Mouse (Mus musculus): ENCODE measurements around the gene Ptpn5. TPM values are rescaled to one million over a fixed set of nuclear protein-coding genes. Genes with fewer than 3 reads are reported as not detected.

Ptpn5 gene
- polyA plus RNA-seq, 1 experiment, result 0.49 TPM

DNA sequence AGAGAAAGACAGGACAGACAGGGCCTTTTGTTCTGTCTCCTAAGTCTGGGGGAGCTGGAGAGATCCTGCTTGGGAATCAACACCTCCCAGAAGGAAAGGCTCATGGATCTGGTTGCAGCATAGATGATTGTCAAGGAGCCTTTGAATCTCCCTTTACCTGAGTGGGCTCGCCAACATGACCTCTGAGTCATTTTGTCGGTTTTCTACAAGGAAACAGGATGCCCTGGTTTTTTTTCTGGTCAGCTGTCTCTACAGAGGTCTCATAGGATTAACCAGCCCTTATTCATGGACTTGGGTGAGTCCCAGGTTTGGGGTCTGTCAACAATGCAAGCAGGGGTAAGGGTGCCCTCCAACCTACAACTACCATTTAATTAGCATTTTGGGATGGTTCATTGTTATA lies 30.5 kb downstream of the Ptpn5 start:
- no peaks in the 10 kb centered on the region for H3K36me3 ChIP-seq (ENCODE audit: control insufficient read depth, insufficient read depth)
- no peaks in the 10 kb centered on the region for H3K79me2 ChIP-seq (ENCODE audit: control insufficient read depth, insufficient read depth)
- no peak overlapping the region for H3K4me2 ChIP-seq (ENCODE audit: low read depth)
- no peak overlapping the region for H3K4me3 ChIP-seq
- TF ChIP-seq TCF3 (IDR thresholded peaks at IDR 0.05; ENCODE audit: insufficient read length, low read depth), result no peak
- no peak for TF ChIP-seq MAX (IDR thresholded peaks at IDR 0.05; ENCODE audit: low read depth)
- no peak for TF ChIP-seq CEBPB (IDR thresholded peaks at IDR 0.05; ENCODE audit: insufficient read depth, poor library complexity, severe bottlenecking)
- TF ChIP-seq POLR2A (IDR thresholded peaks at IDR 0.05; ENCODE audit: insufficient read length, low read depth), result no peak
- TF ChIP-seq USF1 (IDR thresholded peaks at IDR 0.05; ENCODE audit: low read depth), result no peak
- no peak for TF ChIP-seq E2F4 (IDR thresholded peaks at IDR 0.05; ENCODE audit: insufficient read depth)
- no peak for TF ChIP-seq SRF (IDR thresholded peaks at IDR 0.05; ENCODE audit: control insufficient read depth, insufficient read length, low read depth)
- TF ChIP-seq MYOD1 (IDR thresholded peaks at IDR 0.05; ENCODE audit: control insufficient read depth in 1 of 3, insufficient read length in 2 of 3, low read depth in 2 of 3), result no peak
- no peak for TF ChIP-seq TCF12 (IDR thresholded peaks at IDR 0.05; ENCODE audit: insufficient read depth, poor library complexity, severe bottlenecking)
- no peak for TF ChIP-seq POLR2AphosphoS2 (IDR thresholded peaks at IDR 0.05; ENCODE audit: insufficient read length, low read depth)
- no peak for TF ChIP-seq MYOG (IDR thresholded peaks at IDR 0.05; ENCODE audit: control insufficient read depth in 1 of 3, insufficient read depth in 1 of 3, insufficient read length in 2 of 3, low read depth in 2 of 3)
- no peak for TF ChIP-seq REST (IDR thresholded peaks at IDR 0.05; ENCODE audit: insufficient read depth, insufficient read length)
- H3ac ChIP-seq (ENCODE audit: control insufficient read depth, insufficient read length), result no peak overlapping the region
- no peaks in the 10 kb centered on the region for H3K27me3 ChIP-seq (ENCODE audit: control insufficient read depth, insufficient read depth, insufficient read length)

DNA sequence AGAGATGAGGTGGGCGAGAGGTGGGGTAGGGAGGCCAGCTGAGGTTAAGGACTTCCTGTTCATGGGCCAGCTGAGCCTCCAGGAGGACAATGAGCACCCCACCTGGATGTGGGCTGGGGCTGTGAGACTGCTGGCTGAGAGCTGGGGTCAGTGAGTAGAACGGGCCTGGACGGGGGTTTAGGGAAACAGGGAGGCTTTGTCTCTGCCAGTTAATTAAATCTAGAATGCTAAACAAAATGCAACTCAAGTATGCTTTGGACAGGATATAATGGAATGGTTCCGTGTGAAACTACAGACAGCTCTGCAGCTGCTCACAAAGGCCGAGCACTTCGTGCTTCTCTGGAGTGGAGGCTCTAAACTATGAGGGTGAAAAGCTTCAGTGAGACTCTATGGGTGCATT lies 32.9 kb downstream of the Ptpn5 start:
- TF ChIP-seq CEBPB (IDR thresholded peaks at IDR 0.05; ENCODE audit: insufficient read depth, poor library complexity, severe bottlenecking) (no peak), MYOD1 (IDR thresholded peaks at IDR 0.05; ENCODE audit: control insufficient read depth in 1 of 3, insufficient read length in 2 of 3, low read depth in 2 of 3) (no peak), REST (IDR thresholded peaks at IDR 0.05; ENCODE audit: insufficient read depth, insufficient read length) (no peak), MAX (IDR thresholded peaks at IDR 0.05; ENCODE audit: low read depth) (no peak), E2F4 (IDR thresholded peaks at IDR 0.05; ENCODE audit: insufficient read depth) (no peak), TCF3 (IDR thresholded peaks at IDR 0.05; ENCODE audit: insufficient read length, low read depth) (no peak), SRF (IDR thresholded peaks at IDR 0.05; ENCODE audit: control insufficient read depth, insufficient read length, low read depth) (no peak), TCF12 (IDR thresholded peaks at IDR 0.05; ENCODE audit: insufficient read depth, poor library complexity, severe bottlenecking) (no peak), POLR2AphosphoS2 (IDR thresholded peaks at IDR 0.05; ENCODE audit: insufficient read length, low read depth) (no peak), MYOG (IDR thresholded peaks at IDR 0.05; ENCODE audit: control insufficient read depth in 1 of 3, insufficient read depth in 1 of 3, insufficient read length in 2 of 3, low read depth in 2 of 3) (no peak), USF1 (IDR thresholded peaks at IDR 0.05; ENCODE audit: low read depth) (no peak), POLR2A (IDR thresholded peaks at IDR 0.05; ENCODE audit: insufficient read length, low read depth) (no peak)

DNA sequence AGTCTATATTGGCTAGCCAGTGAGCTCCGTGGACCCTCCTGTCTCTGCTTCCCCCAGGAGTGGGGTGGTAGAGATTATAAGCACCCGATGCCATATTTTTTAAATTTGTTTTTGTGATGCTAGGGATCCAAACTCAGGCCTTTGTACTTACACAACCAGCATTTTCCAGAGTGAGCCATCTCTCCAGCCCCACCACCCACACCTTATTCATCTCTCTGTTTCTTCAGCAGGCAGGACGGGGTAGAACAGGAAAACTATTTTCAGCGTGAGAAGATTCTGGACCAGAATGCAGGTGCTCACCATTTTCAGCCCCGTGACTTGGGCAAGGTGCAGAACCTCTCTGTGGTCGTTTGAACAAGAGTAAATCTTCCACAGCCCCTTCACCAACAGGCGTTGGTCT lies 34.2 kb downstream of the Ptpn5 start:
- H3K4me3 ChIP-seq, result no peak overlapping the region
- H3K36me3 ChIP-seq (ENCODE audit: control insufficient read depth, insufficient read depth), result no peaks in the 10 kb centered on the region
- no peaks in the 10 kb centered on the region for H3K27me3 ChIP-seq (ENCODE audit: control insufficient read depth, insufficient read depth, insufficient read length)
- no peak for TF ChIP-seq POLR2AphosphoS2 (IDR thresholded peaks at IDR 0.05; ENCODE audit: insufficient read length, low read depth)
- no peak for TF ChIP-seq TCF12 (IDR thresholded peaks at IDR 0.05; ENCODE audit: insufficient read depth, poor library complexity, severe bottlenecking)
- no peak for TF ChIP-seq CEBPB (IDR thresholded peaks at IDR 0.05; ENCODE audit: insufficient read depth, poor library complexity, severe bottlenecking)
- TF ChIP-seq SRF (IDR thresholded peaks at IDR 0.05; ENCODE audit: control insufficient read depth, insufficient read length, low read depth), result no peak
- no peak for TF ChIP-seq POLR2A (IDR thresholded peaks at IDR 0.05; ENCODE audit: insufficient read length, low read depth)
- no peak for TF ChIP-seq MAX (IDR thresholded peaks at IDR 0.05; ENCODE audit: low read depth)
- TF ChIP-seq MYOD1 (IDR thresholded peaks at IDR 0.05; ENCODE audit: control insufficient read depth in 1 of 3, insufficient read length in 2 of 3, low read depth in 2 of 3), result no peak
- TF ChIP-seq USF1 (IDR thresholded peaks at IDR 0.05; ENCODE audit: low read depth), result no peak
- no peak for TF ChIP-seq TCF3 (IDR thresholded peaks at IDR 0.05; ENCODE audit: insufficient read length, low read depth)
- TF ChIP-seq MYOG (IDR thresholded peaks at IDR 0.05; ENCODE audit: control insufficient read depth in 1 of 3, insufficient read depth in 1 of 3, insufficient read length in 2 of 3, low read depth in 2 of 3), result no peak
- TF ChIP-seq E2F4 (IDR thresholded peaks at IDR 0.05; ENCODE audit: insufficient read depth), result no peak
- no peak overlapping the region for H3ac ChIP-seq (ENCODE audit: control insufficient read depth, insufficient read length)
- H3K79me2 ChIP-seq (ENCODE audit: control insufficient read depth, insufficient read depth), result no peaks in the 10 kb centered on the region
- H3K4me2 ChIP-seq (ENCODE audit: low read depth), result no peak overlapping the region

More for the DNA sequence above, 32.9 kb downstream of the Ptpn5 start:
- Histone ChIP-seq H3K27me3 (ENCODE audit: control insufficient read depth, insufficient read depth, insufficient read length) (no peaks in the 10 kb centered on the region), H3K4me2 (ENCODE audit: low read depth) (no peak overlapping the region), H3K4me3 (no peak overlapping the region), H3K79me2 (ENCODE audit: control insufficient read depth, insufficient read depth) (no peaks in the 10 kb centered on the region), H3K36me3 (ENCODE audit: control insufficient read depth, insufficient read depth) (no peaks in the 10 kb centered on the region), H3ac (ENCODE audit: control insufficient read depth, insufficient read length) (no peak overlapping the region)

DNA sequence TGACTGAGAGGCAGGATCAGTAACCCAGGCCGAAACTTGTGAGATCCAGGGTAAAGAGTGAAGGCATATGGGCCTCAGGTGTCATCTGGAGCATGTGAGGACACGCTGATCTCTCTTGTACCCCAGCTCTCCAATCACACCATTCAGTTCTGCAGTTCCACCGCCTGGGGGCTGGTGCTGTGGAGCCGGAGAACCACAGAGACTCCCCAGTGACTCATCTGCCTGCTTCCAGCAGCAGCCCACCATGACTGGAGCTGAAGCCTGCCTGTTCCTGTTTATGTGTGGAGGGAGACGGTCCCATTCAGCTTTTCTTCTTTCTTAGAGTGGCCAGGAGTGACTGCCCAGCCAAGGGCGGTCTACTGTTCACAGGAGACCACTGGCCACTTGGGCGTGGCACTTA lies 35.4 kb downstream of the Ptpn5 start:
- Histone ChIP-seq H3K79me2 (ENCODE audit: control insufficient read depth, insufficient read depth) (no peaks in the 10 kb centered on the region), H3K27me3 (ENCODE audit: control insufficient read depth, insufficient read depth, insufficient read length) (no peaks in the 10 kb centered on the region), H3ac (ENCODE audit: control insufficient read depth, insufficient read length) (no peak overlapping the region), H3K36me3 (ENCODE audit: control insufficient read depth, insufficient read depth) (no peaks in the 10 kb centered on the region), H3K4me2 (ENCODE audit: low read depth) (no peak overlapping the region), H3K4me3 (no peak overlapping the region)
- no peak for TF ChIP-seq MAX (IDR thresholded peaks at IDR 0.05; ENCODE audit: low read depth)
- no peak for TF ChIP-seq MYOG (IDR thresholded peaks at IDR 0.05; ENCODE audit: control insufficient read depth in 1 of 3, insufficient read depth in 1 of 3, insufficient read length in 2 of 3, low read depth in 2 of 3)
- TF ChIP-seq MYOD1 (IDR thresholded peaks at IDR 0.05; ENCODE audit: control insufficient read depth in 1 of 3, insufficient read length in 2 of 3, low read depth in 2 of 3), result no peak
- TF ChIP-seq USF1 (IDR thresholded peaks at IDR 0.05; ENCODE audit: low read depth), result no peak
- no peak for TF ChIP-seq REST (IDR thresholded peaks at IDR 0.05; ENCODE audit: insufficient read depth, insufficient read length)
- TF ChIP-seq CEBPB (IDR thresholded peaks at IDR 0.05; ENCODE audit: insufficient read depth, poor library complexity, severe bottlenecking), result no peak
- TF ChIP-seq TCF3 (IDR thresholded peaks at IDR 0.05; ENCODE audit: insufficient read length, low read depth), result no peak
